Mouse (Mus musculus): ENCODE data around the gene Apol6.

DNA sequence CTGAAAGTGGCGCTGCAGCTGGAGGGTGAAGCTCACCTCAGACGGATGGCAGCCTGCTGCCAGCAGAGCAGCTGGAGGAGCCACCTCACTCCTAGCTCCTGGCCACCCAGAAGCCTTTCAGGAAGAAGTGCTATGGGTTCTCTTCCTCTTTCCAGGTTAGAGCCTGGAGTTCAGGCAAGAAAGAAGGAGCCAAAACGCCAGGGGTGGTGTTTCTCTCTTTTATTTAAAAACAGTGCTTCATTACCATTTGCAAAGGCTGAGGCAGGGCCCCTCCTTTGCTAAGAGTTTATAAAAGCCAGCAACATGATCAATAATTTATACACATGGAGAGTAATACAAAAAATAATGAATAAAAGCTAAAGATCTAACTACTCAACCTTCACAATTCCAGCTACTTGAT lies 34.3 kb downstream of the Apol6 start:
- TF ChIP-seq CTCF (IDR thresholded peaks at IDR 0.05): no peak
- no peak for TF ChIP-seq EP300 (IDR thresholded peaks at IDR 0.05; ENCODE audit: insufficient read depth, low read depth, low read length)

All from heart, adult 2 months (tissue).